Mouse (Mus musculus) heart, embryonic 10.5 days (tissue): ENCODE measurements around the gene Ctsd. TPM values are rescaled to one million over a fixed set of nuclear protein-coding genes. Genes with fewer than 3 reads are reported as not detected.

Experiments used
- DNase-seq: peaks from one replicate; pipeline ENCODE4 v3.0.0-alpha.2; 2017; ENCODE audit warnings: low spot score
- H3K27ac ChIP-seq: fragments of 300-500 bp; sonication (generic); 2 replicates; pipeline ENCODE4 v1.5.1; 2016; ENCODE audit warnings: mild to moderate bottlenecking
- H3K27me3 ChIP-seq: fragments of 300-500 bp; sonication (generic); 2 replicates; pipeline ENCODE4 v1.6.1; 2016; ENCODE audit warnings: mild to moderate bottlenecking; ENCODE audit not compliant: poor library complexity, insufficient read depth, severe bottlenecking
- H3K36me3 ChIP-seq: fragments of 300-500 bp; sonication (generic); 2 replicates; pipeline ENCODE4 v1.6.1; 2016; ENCODE audit warnings: mild to moderate bottlenecking, moderate library complexity
- H3K4me1 ChIP-seq: fragments of 300-500 bp; sonication (generic); 2 replicates; pipeline ENCODE4 v1.6.1; 2016; ENCODE audit warnings: mild to moderate bottlenecking
- H3K4me3 ChIP-seq: fragments of 300-500 bp; sonication (generic); 2 replicates; pipeline ENCODE4 v1.5.1; 2016; ENCODE audit warnings: mild to moderate bottlenecking, moderate library complexity
- H3K9me3 ChIP-seq: fragments of 300-500 bp; sonication (generic); 2 replicates; pipeline ENCODE4 v1.6.1; 2016; ENCODE audit warnings: mild to moderate bottlenecking, moderate library complexity
- WGBS: fragments of 180-500 bp; shearing (Covaris S2); methylation state at CpG from one replicate; pipeline ENCODE4 v1.1.7; 2016; 5-methylcytosine and 5-hydroxymethylcytosine counted together
- polyA plus RNA-seq: library from polyadenylated mRNA; unstranded; fragments of >200 nt; fragmentation: Nextera tagmentation; extraction: Ambion mirVana; gene quantifications from 2 replicates; pipeline ENCODE4 v1.2.1, GENCODE M21; 2016

The Ctsd gene
- polyA plus RNA-seq, 1 experiment from 2014 or later, result 293 TPM

GRCm38 (mm10) chr7:142363107-142363506, 24.7 kb downstream of the Ctsd start:
- no peaks in the 10 kb centered on the region for H3K36me3 ChIP-seq
- H3K27me3 ChIP-seq, result no peaks in the 10 kb centered on the region
- DNase-seq, result no peak
- no peak overlapping the region for H3K27ac ChIP-seq
- H3K4me1 ChIP-seq, result peaks cover 12% of the 10 kb centered on the region
- no peaks in the 10 kb centered on the region for H3K9me3 ChIP-seq
- H3K4me3 ChIP-seq, result no peak overlapping the region
- 68% methylated on average over 4 of the region's 4 CpGs for WGBS

GRCm38 (mm10) chr7:142360743-142361142, 27.1 kb downstream of the Ctsd start:
- peaks cover 17% of the 10 kb centered on the region for H3K4me1 ChIP-seq
- H3K36me3 ChIP-seq, result no peaks in the 10 kb centered on the region
- no peak overlapping the region for H3K4me3 ChIP-seq
- DNase-seq, result no peak
- peaks cover 2% of the 10 kb centered on the region; the same call in 1 of the 2 replicates for H3K27me3 ChIP-seq
- H3K9me3 ChIP-seq, result no peaks in the 10 kb centered on the region
- no peak overlapping the region for H3K27ac ChIP-seq

- no peak overlapping the region for H3K4me3 ChIP-seq
- peaks cover 34% of the 10 kb centered on the region for H3K4me1 ChIP-seq
- H3K36me3 ChIP-seq, result no peaks in the 10 kb centered on the region
- peak overlapping the region; percentile 30; the same call in 1 of the 2 replicates for H3K27ac ChIP-seq
- no peak for DNase-seq
- WGBS, result 71% methylated on average over 8 of the region's 8 CpGs
- H3K27me3 ChIP-seq, result peaks cover 7% of the 10 kb centered on the region; the same call in 1 of the 2 replicates
- no peaks in the 10 kb centered on the region for H3K9me3 ChIP-seq
These were observed 28.7 kb downstream of the Ctsd start for GRCm38 (mm10) chr7:142359129-142359528.

- 85% methylated on average over 3 of the region's 3 CpGs for WGBS
- Histone ChIP-seq H3K4me3 (no peak overlapping the region), H3K27me3 (peaks cover 7% of the 10 kb centered on the region; the same call in 1 of the 2 replicates), H3K9me3 (no peaks in the 10 kb centered on the region), H3K4me1 (peaks cover 38% of the 10 kb centered on the region), H3K27ac (no peak overlapping the region), H3K36me3 (no peaks in the 10 kb centered on the region)
- DNase-seq, result no peak
These were observed 30.3 kb downstream of the Ctsd start for GRCm38 (mm10) chr7:142357566-142357965.

GRCm38 (mm10) chr7:142354661-142355233, 33.1 kb downstream of the Ctsd start:
- Histone ChIP-seq H3K27me3 (peaks cover 7% of the 10 kb centered on the region; the same call in 1 of the 2 replicates), H3K27ac (peak overlapping the region; percentile 53; the same call in 1 of the 2 replicates)
- WGBS, result 64% methylated on average over 8 of the region's 8 CpGs

GRCm38 (mm10) chr7:142353854-142354253, 34.0 kb downstream of the Ctsd start:
- peaks cover 41% of the 10 kb centered on the region for H3K4me1 ChIP-seq
- H3K27ac ChIP-seq, result no peak overlapping the region
- 49% methylated on average over 5 of the region's 5 CpGs for WGBS
- peaks cover 7% of the 10 kb centered on the region; the same call in 1 of the 2 replicates for H3K27me3 ChIP-seq
- no peaks in the 10 kb centered on the region for H3K9me3 ChIP-seq
- no peaks in the 10 kb centered on the region for H3K36me3 ChIP-seq
- H3K4me3 ChIP-seq, result no peak overlapping the region
- no peak for DNase-seq

More at GRCm38 (mm10) chr7:142354661-142355233, 33.1 kb downstream of the Ctsd start:
- no peak for DNase-seq
- Histone ChIP-seq H3K4me1 (peaks cover 45% of the 10 kb centered on the region), H3K4me3 (no peak overlapping the region), H3K9me3 (no peaks in the 10 kb centered on the region), H3K36me3 (no peaks in the 10 kb centered on the region)

GRCm38 (mm10) chr7:142351569-142351968, 36.3 kb downstream of the Ctsd start:
- Histone ChIP-seq H3K4me3 (no peak overlapping the region), H3K27me3 (0 out of 2 replicates have a peak, but pooled peaks cover 7% of the 10 kb centered on the region), H3K4me1 (peaks cover 39% of the 10 kb centered on the region), H3K27ac (no peak overlapping the region), H3K9me3 (no peaks in the 10 kb centered on the region), H3K36me3 (no peaks in the 10 kb centered on the region)
- no peak for DNase-seq
- 69% methylated on average over 5 of the region's 5 CpGs for WGBS

GRCm38 (mm10) chr7:142349308-142349961, 38.4 kb downstream of the Ctsd start:
- WGBS, result 35% methylated on average over 9 of the region's 9 CpGs
- no peak overlapping the region for H3K4me3 ChIP-seq
- H3K27ac ChIP-seq, result no peak overlapping the region
- no peaks in the 10 kb centered on the region for H3K9me3 ChIP-seq
- peaks cover 21% of the 10 kb centered on the region for H3K4me1 ChIP-seq
- DNase-seq, result no peak
- H3K36me3 ChIP-seq, result no peaks in the 10 kb centered on the region
- no peaks in the 10 kb centered on the region for H3K27me3 ChIP-seq

GRCm38 (mm10) chr7:142347542-142347941, 40.3 kb downstream of the Ctsd start:
- H3K4me3 ChIP-seq, result no peak overlapping the region
- no peaks in the 10 kb centered on the region for H3K36me3 ChIP-seq
- no peak overlapping the region for H3K27ac ChIP-seq
- H3K4me1 ChIP-seq, result peaks cover 13% of the 10 kb centered on the region
- no peak for DNase-seq
- no peaks in the 10 kb centered on the region for H3K27me3 ChIP-seq
- H3K9me3 ChIP-seq, result no peaks in the 10 kb centered on the region
- WGBS, result 53% methylated on average over 4 of the region's 4 CpGs

GRCm38 (mm10) chr7:142342247-142342640, 45.6 kb downstream of the Ctsd start:
- WGBS, result 77% methylated on average over 3 of the region's 3 CpGs
- H3K27ac ChIP-seq, result peak overlapping the region; percentile 52; the same call in 1 of the 2 replicates

GRCm38 (mm10) chr7:142341564-142342246, 46.1 kb downstream of the Ctsd start:
- DNase-seq, result no peak
- Histone ChIP-seq H3K4me1 (peaks cover 24% of the 10 kb centered on the region), H3K4me3 (no peak overlapping the region), H3K9me3 (no peaks in the 10 kb centered on the region), H3K27ac (peak overlapping the region; percentile 52), H3K27me3 (no peaks in the 10 kb centered on the region), H3K36me3 (no peaks in the 10 kb centered on the region)
- WGBS, result 75% methylated on average over 10 of the region's 10 CpGs

More at GRCm38 (mm10) chr7:142342247-142342640, 45.6 kb downstream of the Ctsd start:
- Histone ChIP-seq H3K27me3 (no peaks in the 10 kb centered on the region), H3K4me1 (peaks cover 24% of the 10 kb centered on the region), H3K9me3 (no peaks in the 10 kb centered on the region), H3K4me3 (no peak overlapping the region), H3K36me3 (no peaks in the 10 kb centered on the region)
- DNase-seq, result no peak

GRCm38 (mm10) chr7:142340269-142340970, 47.4 kb downstream of the Ctsd start:
- no peaks in the 10 kb centered on the region for H3K27me3 ChIP-seq
- H3K36me3 ChIP-seq, result no peaks in the 10 kb centered on the region
- WGBS, result 54% methylated on average over 10 of the region's 10 CpGs
- H3K9me3 ChIP-seq, result no peaks in the 10 kb centered on the region
- no peak for DNase-seq
- no peak overlapping the region for H3K4me3 ChIP-seq
- H3K4me1 ChIP-seq, result peaks cover 24% of the 10 kb centered on the region
- peak overlapping the region; percentile 65 for H3K27ac ChIP-seq
